Mouse (Mus musculus): ENCODE measurements at regions not wholly inside any gene's neighbourhood (a gene's known extent, or its start where the extent isn't known, plus 50 kb on each side); places are given as distances from the start of the nearest gene placed in this dataset.
A peak's percentile ranks its signal among the peaks of the same experiment; 100 is the strongest.
"Not testable (repeated sequence)": the region's sequence is repeated elsewhere in the genome, so short reads cannot be mapped to it uniquely, and the experiment has no call there.

- no peak for DNase-seq (ENCODE audit: low read depth)
Measured at GRCm38 (mm10) chr16:55168433-55168832, 129.4 kb downstream of the Zpld1 start.

DNA sequence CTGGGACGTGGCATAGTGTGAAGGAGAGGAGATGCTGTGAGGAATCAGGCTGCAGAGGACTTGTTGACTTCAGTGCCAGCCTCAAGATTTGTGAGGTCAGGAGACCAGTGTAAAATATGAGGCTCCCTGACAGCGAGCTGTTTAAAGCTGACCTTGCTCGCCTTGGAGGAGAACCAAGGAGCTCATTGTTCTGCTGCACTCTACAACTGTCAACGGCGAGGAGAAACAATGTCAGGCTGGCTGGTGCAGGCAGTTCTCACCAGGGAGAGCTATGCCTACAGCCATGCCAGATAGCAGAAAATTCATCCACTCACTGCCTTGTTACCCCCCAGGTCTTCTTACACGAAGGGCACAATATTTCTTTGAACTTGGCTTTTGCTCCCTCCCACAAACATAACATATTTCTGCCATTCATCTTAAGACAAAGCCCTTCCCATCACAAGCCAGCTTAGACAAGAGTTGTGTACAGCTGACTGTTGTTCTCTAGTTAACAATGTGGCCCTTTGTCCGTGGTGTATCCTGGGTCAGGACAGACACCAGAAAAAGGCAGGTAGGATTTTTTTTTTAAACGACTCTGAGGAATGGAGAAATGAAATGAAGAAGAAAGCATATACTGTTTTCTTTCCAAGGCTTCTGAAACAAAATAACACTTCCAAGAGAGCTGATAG is 131.5 kb downstream of the Zpld1 start:
- no peak for DNase-seq (ENCODE audit: low read depth)

DNA sequence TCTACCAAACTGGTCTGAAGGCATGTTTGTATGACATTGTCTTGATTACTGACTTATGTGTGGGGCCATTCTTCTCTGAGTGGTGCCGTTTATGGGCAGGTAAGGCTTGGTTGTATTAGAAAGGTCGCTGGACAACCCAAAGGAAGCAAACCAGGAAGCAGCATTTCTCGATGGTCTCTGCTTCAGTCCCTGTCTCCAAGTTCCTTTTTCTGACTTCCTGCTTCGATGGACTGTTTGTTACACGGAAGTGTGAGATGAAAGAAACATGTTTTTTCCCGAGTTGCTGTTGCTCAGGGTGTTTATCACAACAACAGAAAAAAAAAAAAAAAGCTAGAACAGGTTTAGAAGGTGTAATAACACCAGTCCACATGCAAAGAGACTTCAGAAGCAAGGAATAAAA is 134.9 kb downstream of the Zpld1 start:
- no peak for DNase-seq (ENCODE audit: low read depth)

DNA sequence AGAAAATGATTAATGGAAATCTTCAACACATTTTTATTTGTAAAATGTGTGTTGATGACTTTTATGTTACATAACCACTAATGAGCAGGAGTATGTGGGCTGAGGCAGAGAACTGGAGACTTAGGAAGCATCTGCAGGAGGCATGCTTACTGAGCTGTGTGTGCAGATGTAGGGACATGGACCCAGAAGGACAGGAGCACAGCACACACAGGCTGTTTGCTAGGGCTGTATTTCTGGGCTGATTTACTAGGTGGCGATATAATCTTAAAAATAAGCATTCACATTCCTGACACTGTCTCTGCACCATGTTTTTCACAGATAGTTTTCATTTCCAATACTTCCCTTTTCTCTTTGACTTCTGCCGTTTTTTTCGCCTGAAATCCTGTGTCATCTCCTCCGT is 146.1 kb downstream of the Zpld1 start:
- DNase-seq (ENCODE audit: low read depth): peak; percentile 76

GRCm38 (mm10) chr16:55142431-55143173 is 155.2 kb downstream of the Zpld1 start:
- DNase-seq (ENCODE audit: low read depth): no peak

- no peak for DNase-seq (ENCODE audit: low read depth)
Measured at GRCm38 (mm10) chr16:55134961-55135360, 162.8 kb downstream of the Zpld1 start.

DNA sequence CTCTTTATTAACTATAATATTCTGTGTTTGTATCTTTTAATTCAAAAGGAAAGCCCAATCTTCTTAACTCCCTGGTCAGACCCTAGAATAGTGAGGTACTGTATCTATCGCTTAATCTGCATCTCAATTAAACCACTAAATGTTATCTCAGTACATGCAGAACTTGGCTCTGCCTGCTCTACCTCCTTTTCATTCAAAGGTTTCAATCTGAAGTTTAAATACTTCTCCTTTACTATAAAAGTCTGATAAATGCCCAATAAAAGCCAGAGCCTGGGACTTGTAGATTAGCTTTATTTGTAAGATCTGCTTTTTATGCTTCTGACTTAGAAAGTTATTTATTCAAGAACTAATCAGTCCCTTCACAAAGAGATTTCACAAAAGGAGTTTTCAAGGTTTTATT is 200.1 kb downstream of the Zpld1 start:
- no peak for DNase-seq (ENCODE audit: low read depth)

GRCm38 (mm10) chr16:55087461-55087860 is 210.3 kb downstream of the Zpld1 start:
- DNase-seq (ENCODE audit: low read depth): peak; percentile 63

GRCm38 (mm10) chr16:55076172-55076571 is 221.6 kb downstream of the Zpld1 start:
- no peak for DNase-seq (ENCODE audit: low read depth)

GRCm38 (mm10) chr16:55039777-55040176 is 258.0 kb downstream of the Zpld1 start:
- no peak for DNase-seq (ENCODE audit: low read depth)

GRCm38 (mm10) chr16:55001661-55002289 is 296.0 kb downstream of the Zpld1 start:
- DNase-seq (ENCODE audit: low read depth): no peak

- peak; percentile 76 for DNase-seq (ENCODE audit: low read depth)
Measured at GRCm38 (mm10) chr16:54991595-54992240, 306.1 kb downstream of the Zpld1 start.

- peak; percentile 79 for DNase-seq (ENCODE audit: low read depth)
Measured at GRCm38 (mm10) chr16:54983759-54984218, 314.0 kb downstream of the Zpld1 start.

DNA sequence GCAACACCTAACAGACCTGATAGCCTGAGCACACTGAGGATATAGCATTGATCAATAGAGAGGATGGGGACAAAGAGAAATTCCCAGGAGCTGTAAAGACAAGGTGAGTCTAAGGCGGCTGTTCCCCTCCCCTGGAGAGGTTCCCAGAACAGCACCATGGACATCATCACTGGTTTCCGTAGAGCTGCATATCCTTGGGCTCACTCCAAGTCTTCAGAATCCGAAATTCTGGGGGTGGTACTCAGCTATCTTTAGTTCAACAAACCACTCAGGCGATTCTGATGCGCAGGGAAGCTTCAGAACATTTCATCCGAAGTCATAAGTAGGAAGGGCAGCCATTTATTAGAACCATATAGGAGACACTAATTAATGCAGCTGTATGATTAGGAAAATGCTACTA is 327.4 kb downstream of the Zpld1 start:
- no peak for DNase-seq (ENCODE audit: low read depth)

DNA sequence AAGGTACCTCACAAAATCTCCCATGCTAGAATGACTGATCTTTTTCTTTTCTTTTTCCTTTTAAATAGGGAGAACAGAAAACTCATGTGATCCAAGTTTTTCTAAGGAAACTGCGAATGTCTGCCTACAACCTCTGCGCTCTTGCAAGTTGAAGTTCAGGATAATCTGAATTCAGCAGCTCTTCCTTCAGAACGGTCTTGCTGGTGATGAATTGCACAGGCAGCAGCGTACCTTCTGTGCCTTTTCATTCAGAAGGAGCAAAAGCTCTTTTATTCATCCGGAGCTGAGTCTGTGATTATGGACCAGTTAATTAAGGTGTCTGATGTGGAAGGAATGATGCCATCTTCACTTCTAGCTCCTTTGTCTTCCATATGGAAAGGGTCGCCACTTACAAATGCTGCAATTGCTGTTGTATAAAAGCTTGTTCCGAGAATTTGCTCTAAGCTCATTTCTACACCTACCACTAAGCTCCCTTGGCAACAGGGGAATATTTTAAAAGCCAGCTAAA is 353.9 kb downstream of the Zpld1 start:
- no peak for DNase-seq (ENCODE audit: low read depth)

DNA sequence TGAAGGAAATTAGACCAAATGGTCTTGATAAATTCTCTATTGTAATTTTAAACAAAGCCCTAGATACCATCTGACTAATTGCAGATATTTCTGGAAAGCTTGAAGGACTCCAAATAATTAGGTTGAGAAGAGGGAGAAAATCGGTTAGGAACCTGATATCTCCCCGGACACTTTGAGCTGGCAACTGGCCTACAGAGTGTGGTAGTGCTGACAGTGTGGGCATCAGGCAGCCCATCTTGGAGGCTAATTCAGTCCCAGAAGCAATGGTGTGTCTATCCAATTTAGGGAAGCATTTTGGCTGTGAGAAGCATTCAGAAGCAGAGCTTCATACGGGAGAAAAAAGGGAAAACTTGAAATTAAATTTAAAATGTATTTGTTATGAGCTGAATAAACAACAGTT is 369.5 kb downstream of the Zpld1 start:
- DNase-seq (ENCODE audit: low read depth): no peak

- no peak for DNase-seq (ENCODE audit: low read depth)
Measured at GRCm38 (mm10) chr16:54902911-54903310, 394.9 kb downstream of the Zpld1 start.

- no peak for DNase-seq (ENCODE audit: low read depth)
Measured at GRCm38 (mm10) chr16:54901461-54901860, 396.3 kb downstream of the Zpld1 start.

DNA sequence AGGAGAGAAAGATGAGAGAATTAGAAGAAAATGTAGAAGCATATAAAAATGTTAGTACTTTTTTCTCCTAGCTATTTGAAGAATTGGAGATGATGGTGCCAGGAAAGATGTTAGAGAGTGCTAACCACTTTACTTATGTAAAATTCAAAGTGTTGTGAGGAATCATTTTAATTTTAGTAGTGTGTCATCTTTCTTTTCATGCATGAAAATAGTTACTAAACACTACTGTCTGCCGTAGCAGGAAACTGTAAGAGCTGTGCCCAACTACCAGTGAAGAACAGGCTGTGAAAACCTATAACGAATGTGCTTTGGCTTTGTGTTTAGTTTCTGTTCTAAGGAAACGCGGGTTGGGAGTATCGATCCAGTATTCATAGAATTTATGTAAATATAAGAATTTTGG is 403.1 kb downstream of the Zpld1 start:
- no peak for DNase-seq (ENCODE audit: low read depth)

- DNase-seq (ENCODE audit: low read depth): no peak
Measured at GRCm38 (mm10) chr16:54857369-54857768, 440.4 kb downstream of the Zpld1 start.

- not testable (repeated sequence) for DNase-seq (ENCODE audit: low read depth)
Measured at GRCm38 (mm10) chr16:54842996-54843395, 454.8 kb downstream of the Zpld1 start.

Measured in 416B (cell line).